Mouse (Mus musculus): ENCODE results near the gene Pdia3.
A peak's percentile ranks its signal among the peaks of the same experiment; 100 is the strongest.

DNA sequence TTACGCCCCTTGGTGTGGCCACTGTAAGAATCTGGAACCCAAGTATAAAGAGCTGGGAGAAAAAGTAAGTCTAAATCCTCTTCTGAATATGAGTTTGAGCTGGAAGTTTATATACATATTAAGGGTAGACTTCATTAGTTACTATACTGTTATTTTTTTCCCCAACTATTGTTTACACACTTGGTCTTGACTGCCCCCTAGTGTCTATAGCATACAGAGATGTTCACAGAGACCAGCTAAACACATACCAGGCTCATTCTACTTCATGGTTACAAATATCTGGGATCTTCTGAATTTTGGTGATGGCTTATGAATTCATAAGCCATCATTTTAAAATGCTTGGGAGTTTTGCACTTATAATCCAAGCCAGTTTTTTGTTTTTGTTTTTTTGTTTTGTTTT lies 21.3 kb downstream of the Pdia3 start:
- peak; percentile 27; the same call in 1 of the 2 replicates for TF ChIP-seq CTCF (IDR thresholded peaks at IDR 0.05; ENCODE audit: borderline replicate concordance, insufficient read depth, low read depth, low read length)
- no peak for TF ChIP-seq POLR2A (IDR thresholded peaks at IDR 0.05; ENCODE audit: borderline replicate concordance, insufficient read depth, low read length)
